In genomic region chr9:46549416-46549815, GRCm38 (mm10) we compare ENCODE assay signal across 24 mouse cellular contexts.
"Had no signal": no experiment of that assay in that cellular context is flagged by ENCODE, and none has a peak within 500 bp of the region (broad histone marks: within the 10 kb centered on the region; RNA-seq: fewer than 3 reads in every experiment).

No protein-coding gene starts in this region.

- H3K4me3 ChIP-seq: gastrocnemius, adult 2 months; heart, embryonic 10.5 days; heart, embryonic 12.5 days; hindbrain, embryonic 10.5 days; hindbrain, embryonic 12.5 days; intestine, embryonic 15.5 days; layer of hippocampus, adult 2 months; left cerebral cortex, adult 2 months; limb, embryonic 10.5 days; limb, embryonic 12.5 days; liver, embryonic 13.5 days; liver, embryonic 15.5 days had no signal

- ATAC-seq: hindbrain, embryonic 16.5 days; inflammation-experienced regulatory T-cells, adult 6 months; intestine, embryonic 15.5 days; intestine, postnatal 0 days; liver, postnatal 0 days had no signal

- DNase-seq: gastrocnemius, adult 2 months; gastrocnemius, postnatal 10 days; gastrocnemius, postnatal 25 days; heart, adult 18-20 months; heart, postnatal 10 days; heart, postnatal 4 days; liver; liver, embryonic 13.5 days; liver, postnatal 0 days; lung, adult 2 months had no signal

- H3K4me1 ChIP-seq: intestine, embryonic 15.5 days; limb, embryonic 10.5 days; limb, embryonic 12.5 days; liver, embryonic 13.5 days; liver, embryonic 15.5 days had no signal

- H3K9me3 ChIP-seq: heart, embryonic 10.5 days; heart, embryonic 12.5 days; hindbrain, embryonic 10.5 days; hindbrain, embryonic 12.5 days; intestine, embryonic 15.5 days; limb, embryonic 10.5 days; limb, embryonic 12.5 days; liver, embryonic 13.5 days; liver, embryonic 15.5 days had no signal

- H3K9ac ChIP-seq: heart, embryonic 12.5 days; hindbrain, embryonic 12.5 days; hindbrain, embryonic 14.5 days; intestine, embryonic 15.5 days; limb, embryonic 12.5 days; liver, embryonic 13.5 days; liver, embryonic 15.5 days; liver, postnatal 0 days had no signal

- H3K36me3 ChIP-seq: heart, embryonic 10.5 days; heart, embryonic 12.5 days; hindbrain, embryonic 10.5 days; hindbrain, embryonic 12.5 days; intestine, embryonic 15.5 days; limb, embryonic 10.5 days; limb, embryonic 12.5 days; liver, embryonic 13.5 days; liver, embryonic 15.5 days had no signal

- H3K27me3 ChIP-seq: hindbrain, embryonic 12.5 days; intestine, embryonic 15.5 days; liver, embryonic 13.5 days; liver, embryonic 15.5 days had no signal

- H3K4me2 ChIP-seq: heart, embryonic 12.5 days; hindbrain, embryonic 12.5 days; hindbrain, embryonic 14.5 days; intestine, embryonic 15.5 days; limb, embryonic 12.5 days; liver, embryonic 13.5 days; liver, embryonic 15.5 days had no signal

- H3K27ac ChIP-seq: gastrocnemius, adult 2 months; heart, embryonic 10.5 days; hindbrain, embryonic 10.5 days; hindbrain, embryonic 12.5 days; hindbrain, embryonic 14.5 days; intestine, embryonic 15.5 days; layer of hippocampus, adult 2 months; left cerebral cortex, adult 2 months; limb, embryonic 10.5 days; limb, embryonic 12.5 days; liver, embryonic 13.5 days; liver, embryonic 15.5 days had no signal
